Mouse (Mus musculus) heart, postnatal 0 days (tissue): ENCODE data around the gene Csf2ra. TPM values are rescaled to one million over a fixed set of nuclear protein-coding genes. Genes with fewer than 3 reads are reported as not detected.
A peak's percentile ranks its signal among the peaks of the same experiment; 100 is the strongest.

Experiments used
- ATAC-seq: fragments of 200-750 bp; cut with Nextera tagmentation; 2 replicates; pipeline ENCODE4 v1.8.0; 2017; ENCODE audit warnings: low read depth, moderate number of reproducible peaks, moderate library complexity; ENCODE audit not compliant: insufficient read depth
- DNase-seq: peaks from one replicate; pipeline ENCODE4 v3.0.0-alpha.2; 2016; ENCODE audit warnings: low spot score
- H3K27ac ChIP-seq: fragments of 300-500 bp; sonication (generic); 2 replicates; pipeline ENCODE4 v1.5.1; 2014; ENCODE audit warnings: low read depth, mild to moderate bottlenecking
- H3K27me3 ChIP-seq: fragments of 300-500 bp; sonication (generic); 2 replicates; pipeline ENCODE4 v1.6.1; 2014; ENCODE audit warnings: low read length, mixed read lengths; ENCODE audit not compliant: control insufficient read depth, insufficient read depth
- H3K36me3 ChIP-seq: fragments of 300-500 bp; sonication (generic); replicated peaks from 2 replicates; pipeline ENCODE4 v1.6.1; 2014; ENCODE audit warnings: low read length, mixed read lengths; ENCODE audit not compliant: control insufficient read depth, insufficient read depth
- H3K4me1 ChIP-seq: fragments of 300-500 bp; sonication (generic); 2 replicates; pipeline ENCODE4 v1.6.1; 2014; ENCODE audit warnings: antibody characterized with exemption; ENCODE audit not compliant: control insufficient read depth, insufficient read depth
- H3K4me2 ChIP-seq: fragments of 300-500 bp; sonication (generic); 2 replicates; pipeline ENCODE4 v1.6.1; 2014; ENCODE audit warnings: low read depth, mild to moderate bottlenecking, low read length, moderate library complexity
- H3K4me3 ChIP-seq: fragments of 300-500 bp; sonication (generic); 2 replicates; pipeline ENCODE4 v1.5.1; 2014; ENCODE audit warnings: low read depth, low read length
- H3K9ac ChIP-seq: fragments of 300-500 bp; sonication (generic); replicated peaks from 2 replicates; pipeline ENCODE4 v1.6.1; 2014; ENCODE audit warnings: low read depth, low read length, mixed read lengths
- H3K9me3 ChIP-seq: fragments of 300-500 bp; sonication (generic); replicated peaks from 2 replicates; pipeline ENCODE4 v1.6.1; 2016; ENCODE audit warnings: low read length; ENCODE audit not compliant: control insufficient read depth
- CTCF ChIP-seq: IDR thresholded peaks from 2 replicates; pipeline ENCODE4 v1.5.1; 2016; ENCODE audit warnings: antibody characterized with exemption, control low read depth, low read depth
- EP300 ChIP-seq: IDR thresholded peaks from 2 replicates; pipeline ENCODE4 v1.6.1; 2016; ENCODE audit warnings: antibody characterized with exemption, low read depth
- WGBS: fragments of 180-500 bp; shearing (Covaris S2); extraction: QIAGEN DNeasy Blood & Tissue Kit; methylation state at CpG from one replicate; pipeline ENCODE4 v1.1.7; 2014; 5-methylcytosine and 5-hydroxymethylcytosine counted together
- polyA plus RNA-seq: library from polyadenylated mRNA; unstranded; fragments of >200 nt; fragmentation: Nextera tagmentation; extraction: Ambion mirVana; gene quantifications from 2 replicates; pipeline ENCODE4 v1.2.1, GENCODE M21; 2015
- total RNA-seq: library from RNA; depleted of rRNA; stranded (reverse); fragments of >200 nt; gene quantifications from 2 replicates; pipeline ENCODE4 v1.2.3, GENCODE M21; 2014; ENCODE audit warnings: low replicate concordance

The Csf2ra gene
- total and polyA plus RNA-seq, 2 experiments from 2014 or later, result 15.5 to 24.5 TPM

GRCm38 (mm10) chr19:61265349-61266245 lies 37.4 kb upstream of the Csf2ra start:
- H3K4me2 ChIP-seq, result no peak overlapping the region
- no peak overlapping the region for H3K4me3 ChIP-seq
- H3K9me3 ChIP-seq, result no peaks in the 10 kb centered on the region
- H3K9ac ChIP-seq, result no peak overlapping the region
- WGBS, result 11% methylated on average over 3 of the region's 3 CpGs
- DNase-seq (peak; percentile 92), ATAC-seq (peak; percentile 22)
- no peak overlapping the region for H3K27ac ChIP-seq
- H3K4me1 ChIP-seq, result no peaks in the 10 kb centered on the region
- no peaks in the 10 kb centered on the region for H3K27me3 ChIP-seq
- H3K36me3 ChIP-seq, result no peaks in the 10 kb centered on the region
- peak; percentile 41; the same call in 1 of the 2 replicates for TF ChIP-seq EP300
- TF ChIP-seq CTCF, result peak; percentile 64

GRCm38 (mm10) chr19:61264933-61265332 lies 36.7 kb upstream of the Csf2ra start:
- no peak overlapping the region for H3K4me3 ChIP-seq
- H3K36me3 ChIP-seq, result no peaks in the 10 kb centered on the region
- TF ChIP-seq EP300, result no peak
- TF ChIP-seq CTCF, result no peak
- no peaks in the 10 kb centered on the region for H3K9me3 ChIP-seq
- no peak for ATAC-seq
- no peak for DNase-seq
- no peak overlapping the region for H3K4me2 ChIP-seq
- no peaks in the 10 kb centered on the region for H3K4me1 ChIP-seq
- H3K27me3 ChIP-seq, result no peaks in the 10 kb centered on the region
- H3K9ac ChIP-seq, result no peak overlapping the region
- no peak overlapping the region for H3K27ac ChIP-seq

GRCm38 (mm10) chr19:61264227-61264626 lies 36.0 kb upstream of the Csf2ra start:
- no peaks in the 10 kb centered on the region for H3K36me3 ChIP-seq
- no peaks in the 10 kb centered on the region for H3K27me3 ChIP-seq
- H3K9me3 ChIP-seq, result no peaks in the 10 kb centered on the region
- no peaks in the 10 kb centered on the region for H3K4me1 ChIP-seq
- no peak overlapping the region for H3K4me3 ChIP-seq
- 76% methylated on average over 1 of the region's 1 CpGs for WGBS
- H3K27ac ChIP-seq, result no peak overlapping the region
- TF ChIP-seq CTCF (no peak), EP300 (no peak)
- no peak overlapping the region for H3K4me2 ChIP-seq
- ATAC-seq (no peak), DNase-seq (peak; percentile 14)
- no peak overlapping the region for H3K9ac ChIP-seq

- H3K9me3 ChIP-seq, result no peaks in the 10 kb centered on the region
- H3K4me2 ChIP-seq, result no peak overlapping the region
- no peaks in the 10 kb centered on the region for H3K36me3 ChIP-seq
- no peak for ATAC-seq
- H3K4me1 ChIP-seq, result no peaks in the 10 kb centered on the region
- H3K27me3 ChIP-seq, result no peaks in the 10 kb centered on the region
- H3K4me3 ChIP-seq, result no peak overlapping the region
- 55% methylated on average over 1 of the region's 1 CpGs for WGBS
- H3K27ac ChIP-seq, result no peak overlapping the region
- H3K9ac ChIP-seq, result no peak overlapping the region
- DNase-seq, result no peak
- TF ChIP-seq EP300 (no peak), CTCF (no peak)
Observed at GRCm38 (mm10) chr19:61261241-61261640, 33.0 kb upstream of the Csf2ra start.

- whole genome bisulfite sequencing, result 89% methylated on average over 18 of the region's 18 CpGs
- DNase-seq (no peak), ATAC-seq (no peak)
- no peaks in the 10 kb centered on the region for H3K9me3 ChIP-seq
- no peak overlapping the region for H3K27ac ChIP-seq
- no peaks in the 10 kb centered on the region for H3K36me3 ChIP-seq
- no peak overlapping the region for H3K4me3 ChIP-seq
- no peaks in the 10 kb centered on the region for H3K27me3 ChIP-seq
- no peak overlapping the region for H3K9ac ChIP-seq
- TF ChIP-seq CTCF, result no peak
- no peak for TF ChIP-seq EP300
- H3K4me1 ChIP-seq, result no peaks in the 10 kb centered on the region
- H3K4me2 ChIP-seq, result no peak overlapping the region
Observed at GRCm38 (mm10) chr19:61257733-61258132, 29.5 kb upstream of the Csf2ra start.
